In the genomic region with DNA sequence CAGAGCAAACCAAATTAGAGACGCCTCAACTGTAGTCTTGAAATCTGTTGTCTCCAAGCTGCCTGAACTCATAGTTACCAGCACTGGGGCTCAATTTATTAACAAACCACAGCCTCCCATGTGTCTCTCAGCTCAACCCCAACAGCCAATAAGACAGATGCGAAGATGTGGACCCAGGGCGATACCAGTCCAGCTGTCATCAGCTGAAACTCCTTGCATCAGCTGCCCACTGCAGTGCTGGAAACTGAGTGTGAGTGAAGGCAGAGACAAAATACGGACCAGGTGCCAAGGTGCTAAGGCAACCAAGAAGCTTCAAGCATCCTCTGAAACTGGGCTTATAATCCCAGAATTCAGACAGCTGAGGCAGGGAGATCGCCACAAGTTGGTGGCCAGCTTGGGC, we compare ENCODE assay signal across 1 mouse cellular context.
TF ChIP-seq lines count a peak whose summit lies in the region.

No protein-coding gene starts in this region.

TF ChIP-seq in CH12.LX, 34 proteins besides CTCF, POLR2A, EP300 and RAD21:
- no peak for TF ChIP-seq NRF1 (IDR thresholded peaks at IDR 0.05; ENCODE audit: low read depth, low read length)
- TF ChIP-seq JUND (conservative IDR thresholded peaks at IDR 0.05; ENCODE audit: low read depth, low read length) = no peak
- TF ChIP-seq USF2 (conservative IDR thresholded peaks at IDR 0.05; ENCODE audit: low read depth, low read length) = no peak
- TF ChIP-seq BHLHE40 (IDR thresholded peaks at IDR 0.05; ENCODE audit: low read depth, low read length) = peak; percentile 49; the same call in 1 of the 2 replicates
- TF ChIP-seq SMC3 (IDR thresholded peaks at IDR 0.05; ENCODE audit: low read depth, low read length) = no peak
- no peak for TF ChIP-seq POLR2AphosphoS2 (IDR thresholded peaks at IDR 0.05; ENCODE audit: low read depth, low read length)
- TF ChIP-seq ZKSCAN1 (IDR thresholded peaks at IDR 0.05; ENCODE audit: borderline replicate concordance, low read depth, low read length) = no peak
- TF ChIP-seq PAX5 (IDR thresholded peaks at IDR 0.05; ENCODE audit: low read length) = no peak
